Mouse (Mus musculus) induced T-regulatory cell, adult 2 months (primary cell): ENCODE measurements around the gene Catsperg1.
"Not testable (repeated sequence)": the region's sequence is repeated elsewhere in the genome, so short reads cannot be mapped to it uniquely, and the experiment has no call there.

Experiments used
- DNase-seq: peaks from one replicate; pipeline ENCODE4 v3.0.0-alpha.2; 2012; ENCODE audit warnings: low read depth

The Catsperg1 gene

DNA sequence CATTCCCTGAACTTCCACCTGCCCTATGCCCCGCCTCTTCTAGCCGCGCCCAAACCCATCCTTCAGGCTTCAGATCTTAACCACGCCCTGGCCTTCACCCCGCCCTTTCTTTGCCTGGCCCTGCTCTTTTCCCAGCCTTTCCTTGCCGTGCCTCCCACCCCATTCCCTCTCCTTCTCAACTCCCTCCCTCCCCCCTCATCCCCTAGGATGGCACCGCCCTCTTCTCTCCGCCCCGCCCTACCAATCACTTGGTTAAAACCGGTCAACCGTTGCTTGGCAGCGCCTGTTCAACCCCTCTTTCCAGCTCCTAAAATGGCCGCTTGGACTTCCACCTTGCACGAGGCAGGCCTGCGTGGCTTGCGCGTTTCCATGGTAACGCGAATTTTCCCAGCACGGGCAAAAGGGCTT lies at the start of gene Catsperg1:
Gene Catsperg1 (minus strand): TSS at position 361 of the 408 bp plus-strand sequence.
- DNase-seq = no peak

DNA sequence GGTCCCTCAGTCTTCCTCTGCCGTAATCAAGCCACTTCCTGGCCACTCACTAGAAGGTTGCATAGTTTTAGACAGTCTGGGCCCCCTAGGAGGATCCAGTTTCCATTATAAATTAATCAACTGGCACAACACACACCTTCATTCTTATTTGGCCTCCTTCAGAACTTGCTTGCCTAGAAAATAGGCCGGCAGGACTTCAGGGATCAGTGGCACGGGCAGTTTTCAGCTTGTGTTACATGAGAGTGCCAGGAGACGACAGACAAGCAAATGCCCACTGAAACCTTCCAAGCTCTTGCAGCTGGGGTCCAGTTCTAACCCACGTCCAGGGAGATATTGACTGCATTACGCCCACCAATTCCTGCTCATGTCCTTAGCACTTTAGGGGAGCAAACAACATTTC lies 48.3 kb upstream of the Catsperg1 start:
- no peak for DNase-seq

DNA sequence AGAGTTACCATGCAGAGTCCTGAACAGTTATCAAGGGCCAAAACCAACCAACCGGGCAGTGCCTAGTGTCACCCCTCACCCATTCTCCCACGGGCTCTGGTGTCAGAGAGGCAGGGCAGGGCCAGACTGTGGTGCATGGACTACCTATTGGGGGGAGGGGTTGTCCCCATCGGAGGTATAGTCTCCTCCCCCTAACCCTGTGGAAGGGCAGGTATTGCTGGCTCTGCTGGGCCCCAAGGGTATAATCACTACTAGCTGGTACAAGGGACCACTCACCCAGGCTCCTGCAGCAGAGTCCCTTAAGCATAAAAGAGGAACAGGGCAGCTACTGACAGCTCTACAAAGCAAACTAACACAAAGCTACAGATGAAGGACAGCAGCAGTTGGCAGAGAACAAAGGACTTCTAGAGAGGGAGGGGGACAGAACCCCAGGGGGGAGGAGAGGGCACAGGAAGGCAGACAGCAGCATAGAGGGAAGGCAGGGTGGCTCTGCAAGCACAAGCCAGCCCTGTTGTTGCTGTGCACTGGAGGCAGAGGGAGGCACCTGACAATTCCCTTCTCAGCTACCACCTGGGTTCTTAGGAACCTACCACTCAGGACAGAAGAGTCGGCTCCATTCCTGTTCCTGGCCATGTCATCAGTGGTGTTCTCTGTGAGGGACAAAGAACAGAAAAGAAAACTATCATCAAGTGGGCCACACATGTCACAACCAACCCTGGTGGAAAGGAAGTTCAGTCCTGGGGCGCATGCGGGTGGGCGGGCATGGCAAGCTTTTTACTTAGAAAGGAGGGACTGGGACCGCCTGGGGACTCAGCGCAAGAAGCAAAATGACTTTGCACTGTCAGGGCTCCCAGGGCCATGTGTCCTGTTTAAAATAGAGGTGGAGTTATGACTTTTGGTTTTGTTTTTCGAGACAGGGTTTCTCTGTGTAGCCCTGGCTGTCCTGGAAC lies 46.2 kb upstream of the Catsperg1 start:
- no peak for DNase-seq

DNA sequence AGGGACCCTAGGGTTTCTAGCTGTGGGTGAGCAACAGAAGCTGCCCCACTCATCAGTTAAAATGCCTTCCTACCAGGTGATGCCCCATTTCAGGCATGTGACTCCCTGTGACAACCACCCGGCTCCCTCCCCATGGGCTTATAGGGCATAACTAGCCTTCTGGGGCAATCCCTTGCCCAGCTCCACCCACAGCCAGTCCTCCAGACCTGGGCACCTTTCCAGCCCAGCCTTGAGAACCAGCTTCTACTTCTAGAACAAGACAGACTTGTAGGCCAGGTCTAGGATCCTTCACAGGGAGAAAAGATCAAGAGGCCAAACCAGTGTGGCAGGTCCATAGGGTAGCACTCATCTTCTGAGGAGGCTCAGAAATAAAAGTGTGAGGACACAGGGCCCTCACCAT lies 43.5 kb upstream of the Catsperg1 start:
- DNase-seq = no peak

DNA sequence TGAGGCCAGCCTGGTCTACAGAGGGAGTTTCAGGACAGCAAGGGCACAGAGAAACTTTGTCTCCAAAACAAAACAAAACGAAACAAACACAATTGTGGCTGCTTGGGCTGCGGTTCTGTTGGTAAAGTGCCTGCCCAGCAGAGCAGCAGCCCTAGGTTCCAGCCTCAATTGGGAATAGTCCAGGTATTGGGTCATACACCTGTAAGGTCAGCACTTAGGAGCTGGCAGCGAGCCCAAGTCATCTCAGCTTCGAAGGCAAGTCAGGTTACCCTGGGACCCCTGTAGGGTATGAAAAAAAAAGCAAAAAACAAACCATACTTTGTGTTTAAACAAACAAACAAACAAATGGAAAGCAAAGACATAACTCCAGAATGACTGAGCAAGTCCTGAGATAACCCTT lies 42.0 kb upstream of the Catsperg1 start:
- no peak for DNase-seq

DNA sequence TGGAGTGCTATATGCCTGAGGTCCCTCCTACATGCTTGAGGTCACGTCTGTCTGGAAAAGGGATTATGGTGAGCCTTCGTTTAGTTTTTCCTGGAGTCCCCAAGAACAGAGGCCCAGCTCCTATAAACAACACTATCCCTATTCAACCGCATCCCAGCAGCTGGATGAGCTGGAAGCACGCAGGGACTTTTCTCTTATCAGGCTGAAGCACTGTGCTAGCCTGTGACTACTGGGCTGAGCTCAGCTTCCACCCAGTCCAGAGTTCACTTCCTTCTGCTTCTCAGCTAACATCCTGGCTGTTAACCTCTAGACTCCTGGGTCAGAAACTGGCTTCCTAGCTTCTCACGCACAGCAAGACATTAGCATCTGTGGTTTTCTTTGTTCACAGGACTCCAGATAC lies 40.0 kb upstream of the Catsperg1 start:
- no peak for DNase-seq

DNA sequence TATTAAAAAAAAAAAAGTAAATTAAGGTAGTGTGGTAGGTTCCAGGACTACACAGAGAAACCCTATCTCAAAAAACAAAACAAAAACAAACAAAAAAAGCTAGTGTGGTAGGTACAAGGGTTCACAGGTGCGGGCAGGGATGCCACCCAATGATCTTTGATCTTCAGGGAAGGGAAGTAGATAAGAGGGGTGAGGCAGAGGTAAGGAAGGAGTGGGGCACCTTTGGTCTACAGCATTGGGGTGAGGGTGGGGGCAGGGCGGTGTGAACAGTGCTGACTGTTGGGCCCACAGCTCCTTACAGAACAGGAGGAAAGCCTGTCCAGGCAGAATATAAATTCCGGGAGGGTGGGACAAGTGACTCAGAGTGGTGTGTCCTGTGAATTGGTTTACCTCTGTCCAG lies 37.3 kb upstream of the Catsperg1 start:
- DNase-seq = peak; percentile 44

DNA sequence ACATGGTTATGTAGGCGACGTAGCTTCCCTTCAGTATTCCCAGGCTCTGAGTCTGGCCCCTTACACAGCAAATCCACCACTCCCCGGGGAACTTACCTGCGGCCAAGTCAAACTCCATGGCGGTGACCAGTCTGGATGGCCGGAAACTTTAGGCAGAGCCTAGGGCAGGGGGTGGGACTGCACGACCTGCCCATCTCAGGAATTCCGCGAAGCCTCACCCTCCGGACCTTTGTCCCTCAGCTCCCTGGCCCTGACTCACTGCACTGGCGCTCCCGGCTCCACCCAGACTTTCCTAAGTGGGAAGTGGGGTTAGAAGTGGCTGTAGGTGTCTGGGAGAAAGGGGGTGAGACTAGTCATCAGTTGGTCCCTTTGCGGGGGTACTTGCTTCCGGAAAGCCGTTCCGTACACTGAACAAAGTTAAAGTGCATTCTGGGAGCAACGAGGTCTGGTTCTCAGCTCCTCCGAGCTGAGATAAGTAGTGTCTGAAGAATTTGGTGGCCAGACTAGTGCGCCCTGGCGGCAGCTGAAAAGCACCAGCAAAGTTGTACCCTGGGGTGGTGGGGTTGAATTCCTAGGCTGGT lies 34.5 kb upstream of the Catsperg1 start, which contains the start of gene 2200002D01Rik:
Gene 2200002D01Rik (minus strand): TSS at position 206 of the 581 bp plus-strand sequence.
- DNase-seq = peak; percentile 38

DNA sequence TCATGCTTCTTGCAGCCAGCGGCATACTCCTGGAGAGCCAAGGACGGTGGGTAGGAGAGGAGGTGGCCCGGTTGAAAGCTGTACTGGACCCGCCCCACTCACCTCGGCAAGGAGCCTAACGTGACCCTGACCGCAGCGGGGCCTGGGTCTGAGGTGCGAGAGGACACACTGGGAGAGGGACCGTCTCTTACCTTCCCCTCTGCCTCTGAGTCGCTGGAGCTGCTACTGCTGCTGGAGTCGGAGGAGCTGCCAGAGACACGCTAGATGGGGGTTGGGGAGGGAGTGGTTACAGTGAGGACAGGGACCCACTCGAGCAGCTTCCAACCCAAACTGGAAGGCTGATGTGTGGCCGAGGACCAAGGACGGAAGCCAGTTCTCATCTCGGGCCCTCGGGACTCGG lies 33.9 kb upstream of the Catsperg1 start:
- no peak for DNase-seq

DNA sequence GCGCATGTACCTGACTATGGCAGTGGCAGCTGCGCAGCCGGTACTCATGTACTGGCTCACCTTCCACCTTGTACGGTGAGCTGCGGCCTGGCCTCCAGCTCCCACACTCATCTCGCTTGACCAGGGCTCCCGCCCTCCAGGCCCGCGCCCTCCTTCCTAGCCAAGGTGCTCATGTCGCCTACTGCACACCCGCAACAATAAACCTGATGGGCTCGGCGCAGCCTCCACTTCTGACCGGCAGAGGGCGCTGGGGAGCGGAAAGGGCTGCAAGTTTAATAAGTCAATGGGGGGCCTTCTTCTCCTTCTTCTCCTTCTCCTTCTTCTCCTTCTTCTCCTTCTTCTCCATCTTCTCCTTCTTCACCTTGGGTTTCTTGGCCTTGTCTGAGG lies 33.5 kb upstream of the Catsperg1 start:
- peak; percentile 84 for DNase-seq

DNA sequence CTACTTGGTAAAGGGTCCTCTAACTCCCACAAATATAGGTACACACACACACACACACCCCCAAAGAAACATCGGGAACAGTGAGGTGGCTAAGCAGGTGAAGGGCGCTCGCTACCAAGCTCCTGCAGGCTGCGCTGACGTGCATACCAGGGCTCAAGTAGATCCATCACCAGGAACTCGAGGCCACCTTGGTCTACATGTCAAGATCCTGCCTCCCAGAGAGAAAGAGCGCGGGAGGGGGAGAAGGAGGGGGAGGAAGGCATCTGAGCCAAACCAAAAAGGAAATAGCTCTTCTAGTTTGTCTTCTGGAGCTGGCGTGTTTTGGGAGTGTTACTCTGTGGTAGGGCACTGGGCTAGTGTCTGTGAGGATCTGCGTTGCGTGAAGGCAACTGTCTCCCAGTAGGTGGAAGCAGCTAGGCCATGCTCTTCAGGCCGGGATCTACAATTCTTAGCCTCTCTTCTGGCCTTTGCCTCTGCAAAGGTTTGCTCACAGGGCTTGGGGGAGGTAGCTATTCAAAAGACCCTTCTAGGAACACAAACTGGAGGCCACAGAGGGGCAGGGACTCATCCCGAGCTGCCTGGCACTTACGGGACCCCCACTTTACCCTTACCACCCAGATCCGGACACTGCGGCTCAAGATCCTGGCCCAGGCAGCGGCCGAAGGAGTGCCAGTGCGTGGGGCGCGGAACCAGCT lies 32.9 kb upstream of the Catsperg1 start:
- DNase-seq = no peak

DNA sequence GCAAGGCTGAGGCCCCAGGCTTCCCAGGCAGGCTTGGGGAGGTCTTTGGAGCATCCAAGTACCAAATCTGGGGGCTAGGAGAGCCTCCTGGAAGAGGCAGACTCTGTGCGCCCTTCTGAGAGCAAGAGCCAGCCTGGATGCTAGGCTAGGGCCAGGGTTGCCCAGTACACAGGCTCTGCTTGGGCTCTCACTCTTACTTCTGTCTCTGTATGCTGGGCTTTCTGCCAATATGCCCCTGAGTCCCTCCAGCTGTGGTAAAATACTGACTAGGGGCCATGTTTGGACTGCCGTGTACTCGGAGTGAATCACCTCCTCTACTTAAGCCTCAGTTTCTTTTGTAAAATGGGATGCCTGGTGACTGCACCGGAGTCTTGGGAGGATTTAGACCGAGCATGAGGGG lies 32.2 kb upstream of the Catsperg1 start:
- DNase-seq = no peak

DNA sequence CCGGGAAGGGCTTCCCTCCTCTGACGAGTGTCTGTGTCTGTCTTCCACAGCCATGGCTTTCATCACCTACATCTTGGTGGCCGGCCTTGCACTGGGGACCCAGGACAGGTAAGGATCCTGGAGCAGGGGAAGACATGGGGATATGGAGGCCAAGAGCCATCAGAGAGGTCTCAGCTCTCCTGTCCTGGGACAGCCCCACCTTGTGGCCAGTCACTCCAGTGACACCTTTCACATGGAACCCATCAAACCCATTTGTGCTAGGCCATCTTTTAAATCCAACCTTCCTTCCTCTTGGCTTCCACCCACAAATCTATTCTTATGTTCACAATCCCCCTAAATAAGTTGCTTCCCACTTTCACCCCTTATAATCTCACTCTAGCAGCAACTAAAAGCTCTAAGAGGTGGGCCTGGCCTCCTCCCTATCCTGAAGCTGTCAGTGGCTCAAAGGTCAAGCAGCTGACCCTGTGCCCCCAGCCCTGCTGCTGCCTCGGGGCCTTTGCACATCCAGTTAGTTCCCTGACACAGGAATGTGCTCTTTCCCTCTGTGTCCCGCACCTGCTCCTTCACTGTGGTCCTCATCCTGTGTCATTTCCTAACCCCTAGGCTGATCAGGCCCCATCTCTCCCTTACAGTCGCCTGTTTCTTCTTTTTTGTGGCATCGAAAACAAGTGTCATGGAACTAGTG lies 31.0 kb upstream of the Catsperg1 start:
- peak; percentile 67 for DNase-seq

DNA sequence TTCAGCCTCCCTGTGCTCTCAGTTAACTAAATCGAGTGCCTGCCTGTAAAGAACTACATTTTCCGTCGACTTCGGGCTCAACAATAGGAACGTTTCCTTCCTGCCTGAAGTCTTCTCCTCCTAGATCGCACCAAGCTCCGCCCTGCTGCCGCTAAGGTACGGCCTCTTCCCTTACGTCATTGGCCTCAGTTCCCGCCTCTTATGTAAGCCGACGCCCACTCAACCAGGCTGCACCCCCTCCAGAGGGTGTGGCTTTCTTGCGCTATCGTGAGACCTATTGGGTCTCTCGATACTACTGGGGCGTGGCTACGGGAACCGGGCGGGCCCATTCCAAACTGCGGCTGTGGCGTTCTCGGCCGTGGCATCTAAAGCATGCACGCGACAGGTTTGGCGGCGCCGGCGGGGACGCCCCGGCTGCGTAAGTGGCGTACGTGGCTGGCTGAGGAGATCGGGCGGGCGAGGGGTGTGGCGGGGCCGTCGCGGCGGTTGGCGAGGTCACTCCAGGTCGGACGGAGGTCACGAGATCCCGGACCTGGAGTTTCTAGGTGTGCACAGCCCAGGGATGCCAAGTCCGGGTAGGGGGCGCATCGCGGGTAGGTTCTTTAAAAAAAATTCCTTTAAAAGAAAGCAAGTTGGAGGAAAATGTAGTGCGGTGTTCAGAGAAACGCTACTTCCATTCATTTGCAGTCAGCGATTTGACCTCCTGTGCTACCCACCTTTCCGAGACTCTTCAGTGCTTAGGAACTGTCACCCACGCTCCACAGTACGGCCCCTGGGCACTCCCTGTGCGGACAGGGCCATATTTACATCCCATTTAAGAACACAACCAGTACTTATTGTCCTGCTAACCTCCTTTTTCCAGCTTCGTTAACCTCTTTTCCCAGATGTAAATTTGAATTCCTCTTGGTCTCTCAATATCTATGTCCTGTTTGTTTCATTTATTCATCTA lies 24.5 kb upstream of the Catsperg1 start, which contains the start of gene Yif1b:
Gene Yif1b (plus strand): TSS at position 311 of the 949 bp plus-strand sequence.
- peak; percentile 100 for DNase-seq

DNA sequence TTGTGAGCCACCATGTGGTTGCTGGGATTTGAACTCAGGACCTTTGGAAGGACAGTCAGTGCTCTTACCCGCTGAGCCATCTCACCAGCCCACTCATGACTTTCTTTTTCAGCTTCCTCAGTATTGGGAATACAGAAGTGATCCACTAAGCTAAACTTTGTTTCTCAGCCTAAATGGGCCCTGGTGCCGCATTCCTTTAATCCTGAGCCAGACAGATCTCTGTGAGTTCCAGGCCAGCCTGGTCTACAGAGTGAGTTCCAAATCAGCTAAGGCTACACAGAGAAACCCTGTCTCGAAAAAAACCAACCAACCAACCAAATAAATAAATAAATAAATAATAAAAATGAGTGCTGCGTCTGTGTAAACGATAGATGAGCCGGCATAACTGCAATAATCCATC lies 23.8 kb upstream of the Catsperg1 start:
- DNase-seq = not testable (repeated sequence)

DNA sequence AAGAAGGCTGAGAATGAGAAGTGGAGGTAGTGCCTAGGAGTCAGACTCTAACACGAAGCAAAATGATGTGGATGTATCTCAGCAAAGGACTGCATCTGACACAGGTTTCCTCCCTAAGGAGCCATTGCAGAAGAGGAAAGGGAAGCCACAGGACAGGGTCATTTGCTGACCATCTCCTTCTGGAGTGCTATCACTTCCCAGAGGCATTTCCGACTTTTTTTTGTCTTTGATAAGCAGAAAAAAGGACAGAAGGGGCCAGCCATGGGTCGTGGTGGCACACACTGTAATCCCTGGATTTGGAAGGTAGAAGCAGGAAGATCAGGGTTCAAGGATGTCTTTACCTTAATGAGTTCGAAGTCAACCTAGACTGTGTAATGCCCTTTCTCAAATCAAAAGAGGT lies 22.8 kb upstream of the Catsperg1 start:
- DNase-seq = no peak

DNA sequence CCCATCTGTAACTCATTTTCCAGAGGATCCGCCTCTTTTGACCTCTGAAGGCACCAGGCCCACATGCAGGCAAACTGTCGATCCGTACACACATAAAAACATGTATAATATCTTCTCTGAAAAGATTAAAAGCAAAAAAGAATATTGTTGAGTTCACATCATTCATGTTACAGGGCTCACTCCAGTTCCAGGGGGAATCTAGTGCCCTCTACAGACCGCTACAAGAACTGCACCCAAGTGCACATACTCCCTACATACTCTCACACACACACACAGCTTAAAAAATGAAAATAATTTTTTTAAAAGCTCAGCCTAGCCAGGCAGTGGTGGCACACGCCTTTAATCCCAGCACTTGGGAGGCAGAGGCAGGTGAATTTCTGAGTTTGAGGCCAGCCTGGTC lies 20.8 kb upstream of the Catsperg1 start:
- peak; percentile 55 for DNase-seq

DNA sequence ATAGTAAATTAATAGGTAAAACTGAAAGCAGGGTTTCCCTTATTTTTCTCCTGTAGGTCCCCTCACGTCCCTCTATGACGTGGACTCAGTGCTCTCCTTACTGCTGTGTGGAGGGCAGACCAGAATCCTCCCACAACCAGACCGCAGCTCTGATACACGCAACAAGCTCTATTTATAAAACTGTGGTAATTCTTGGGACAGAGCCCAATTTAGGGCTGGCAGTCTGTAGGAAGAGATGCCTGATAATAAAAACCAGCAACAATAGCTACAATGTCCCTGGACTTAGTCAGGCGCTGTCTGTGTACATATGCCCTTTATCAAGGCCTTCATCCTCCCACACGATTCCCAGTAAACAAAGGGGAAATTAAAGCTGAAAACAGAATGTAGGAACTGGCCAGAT lies 19.9 kb upstream of the Catsperg1 start:
- no peak for DNase-seq

DNA sequence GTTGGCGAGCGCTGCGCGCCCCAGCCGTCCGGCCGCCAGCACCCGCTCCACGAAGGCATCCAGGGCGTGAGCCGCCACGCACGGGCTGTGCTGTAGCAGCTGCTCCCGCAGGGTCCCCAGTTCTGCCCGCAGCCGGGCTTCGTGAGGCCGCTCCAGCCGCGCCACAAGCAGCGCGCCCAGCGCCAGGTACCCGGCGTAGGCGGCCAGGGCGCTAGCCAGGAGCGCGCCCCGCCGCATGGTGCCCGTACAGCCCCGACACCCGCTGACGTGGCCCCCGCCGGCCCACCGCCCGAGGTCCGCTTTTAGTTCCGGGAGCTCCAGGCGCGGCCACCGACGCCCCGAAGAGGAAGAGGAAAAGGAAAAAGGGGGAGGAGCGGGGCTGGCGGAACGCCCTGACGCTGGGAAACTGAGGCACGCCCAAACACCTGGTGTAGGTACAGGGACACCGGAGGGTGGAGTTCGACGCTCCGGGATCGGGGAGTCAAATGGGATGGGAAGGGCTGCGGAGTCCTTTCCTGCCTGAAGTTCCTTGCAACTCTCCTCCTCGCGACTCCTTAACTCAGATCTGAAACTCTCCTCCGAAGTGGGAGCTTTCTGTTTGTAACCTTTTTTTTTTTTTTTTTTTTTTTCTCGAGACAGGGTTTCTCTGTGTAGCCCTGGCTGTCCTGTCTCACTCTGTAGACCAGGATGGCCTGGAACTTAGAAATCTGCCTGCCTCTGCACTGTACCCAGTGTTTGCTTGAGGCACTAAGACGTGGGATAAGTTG lies 18.6 kb upstream of the Catsperg1 start, which contains the start of gene Kcnk6:
Gene Kcnk6 (minus strand): TSS at position 269 of the 767 bp plus-strand sequence.
- peak; percentile 72 for DNase-seq

DNA sequence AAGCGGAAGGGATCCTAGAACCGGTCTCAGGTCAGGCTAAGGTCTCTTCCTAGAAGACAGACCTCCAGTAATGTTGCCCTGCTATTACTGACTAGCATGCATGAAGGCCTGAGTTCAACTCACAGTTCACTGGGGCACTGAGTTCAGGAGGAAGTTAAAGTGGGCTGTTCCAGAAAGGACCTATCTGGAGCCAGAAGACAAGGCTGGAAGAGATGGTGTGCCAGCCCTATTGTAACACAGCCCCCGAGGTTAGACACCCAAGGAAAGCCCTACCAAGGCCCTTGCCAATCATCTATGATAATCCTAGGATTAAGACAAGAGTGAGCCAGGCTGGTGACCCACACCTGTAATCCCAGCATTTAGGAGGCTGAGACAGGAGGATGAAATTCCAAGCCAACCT lies 17.7 kb upstream of the Catsperg1 start:
- DNase-seq = no peak
